Mouse (Mus musculus): ENCODE measurements around the gene C1ra. TPM values are rescaled to one million over a fixed set of nuclear protein-coding genes. Genes with fewer than 3 reads are reported as not detected.
A peak's percentile ranks its signal among the peaks of the same experiment; 100 is the strongest.
"Not testable (repeated sequence)": the region's sequence is repeated elsewhere in the genome, so short reads cannot be mapped to it uniquely, and the experiment has no call there.

C1ra gene
- polyA plus RNA-seq, 1 experiment from 2014 or later: 2.8 TPM

DNA sequence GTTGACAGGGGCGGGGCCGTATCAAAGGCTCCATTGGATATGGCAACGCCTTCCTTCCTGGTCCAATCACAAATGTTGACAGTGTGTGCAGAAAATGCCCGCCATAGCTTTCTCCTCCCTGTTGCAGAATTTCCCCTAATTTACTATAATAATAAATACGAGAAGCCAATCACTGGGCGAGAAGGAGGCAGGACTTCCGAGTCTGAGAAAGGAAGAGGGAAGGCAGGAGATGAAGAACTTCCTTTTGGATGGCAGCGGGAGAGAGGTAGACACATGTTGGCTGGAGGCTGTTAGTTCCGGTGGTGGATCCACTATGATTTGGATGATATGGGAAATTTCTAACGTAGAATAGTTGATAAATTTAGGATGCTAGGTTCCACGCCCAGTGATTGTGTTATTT lies 37.6 kb upstream of the C1ra start:
- Histone ChIP-seq H3K36me3 (ENCODE audit: control insufficient read depth, insufficient read depth, low read length) (no peaks in the 10 kb centered on the region), H3K27ac (ENCODE audit: low read depth, low read length) (no peak overlapping the region), H3K4me2 (no peak overlapping the region), H3K9ac (ENCODE audit: low read depth, low read length) (no peak overlapping the region), H3K27me3 (replicated peaks; ENCODE audit: control insufficient read depth, insufficient read depth, low read length) (no peaks in the 10 kb centered on the region), H3K4me3 (ENCODE audit: low read depth, low read length) (no peak overlapping the region), H3K9me3 (ENCODE audit: control insufficient read depth, low read length) (no peaks in the 10 kb centered on the region), H3K4me1 (replicated peaks; ENCODE audit: control insufficient read depth, insufficient read depth, low read length) (peaks cover 24% of the 10 kb centered on the region)
- no peak for ATAC-seq (replicated peaks; ENCODE audit: low FRiP score)
- WGBS: 76% methylated on average over 11 of the region's 11 CpGs
- DNase-seq (ENCODE audit: low spot score): no peak

DNA sequence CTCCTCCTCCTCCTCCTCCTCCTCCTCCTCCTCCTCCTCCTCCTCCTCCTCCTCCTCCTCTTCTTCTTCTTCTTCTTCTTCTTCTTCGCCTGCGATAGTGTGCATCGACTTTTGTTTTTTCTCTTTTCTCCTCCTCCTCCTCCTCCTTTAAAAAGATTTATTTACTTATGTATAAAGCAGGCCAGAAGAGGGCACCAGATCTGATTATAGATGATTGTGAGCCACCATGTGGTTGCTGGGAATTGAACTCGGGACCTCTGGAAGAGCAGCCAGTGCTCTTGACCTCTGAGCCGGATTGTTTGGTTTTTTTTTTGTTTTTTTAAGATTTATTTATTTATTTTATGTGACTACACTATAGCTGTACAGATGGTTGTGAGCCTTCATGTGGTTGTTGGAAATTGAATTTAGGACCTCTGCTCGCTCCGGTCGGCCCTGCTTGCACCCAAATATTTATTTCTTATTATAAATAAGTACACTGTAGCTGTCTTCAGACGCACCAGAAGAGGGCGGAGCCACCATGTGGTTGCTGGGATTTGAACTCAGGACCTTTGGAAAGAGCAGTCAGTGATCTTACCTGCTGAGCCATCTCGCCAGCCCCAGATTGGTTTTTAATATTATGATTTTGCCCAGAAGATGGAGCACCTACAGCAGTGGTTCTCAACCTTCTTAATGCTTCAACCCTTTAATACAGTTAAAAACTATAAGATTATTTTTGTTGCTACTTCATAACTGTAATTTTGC lies 36.7 kb upstream of the C1ra start:
- not testable (repeated sequence) for H3K4me2 ChIP-seq
- H3K4me1 ChIP-seq (replicated peaks; ENCODE audit: control insufficient read depth, insufficient read depth, low read length): peaks cover 24% of the 10 kb centered on the region
- 84% methylated on average over 8 of the region's 11 CpGs for WGBS

DNA sequence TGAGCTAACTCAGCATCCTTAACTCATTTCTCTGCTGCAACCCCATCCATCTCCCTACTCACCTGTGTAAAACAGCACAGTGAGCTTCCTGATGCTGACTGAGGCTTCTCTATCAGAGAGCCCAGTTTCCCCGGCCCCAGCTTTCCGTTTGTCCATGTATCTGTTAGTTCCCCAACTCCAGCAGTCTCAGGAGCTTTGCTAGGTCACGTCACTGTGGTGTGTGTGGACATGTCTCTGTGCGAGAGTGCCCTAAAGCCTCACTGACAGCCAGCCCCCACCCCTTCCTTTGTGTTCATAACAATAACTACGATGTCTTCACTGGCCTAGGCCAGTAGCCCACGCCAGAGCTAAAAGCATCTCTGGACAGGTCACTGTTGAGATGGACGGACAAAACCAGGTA lies 36.0 kb upstream of the C1ra start:
- 81% methylated on average over 7 of the region's 7 CpGs for WGBS
- Histone ChIP-seq H3K9me3 (ENCODE audit: control insufficient read depth, low read length) (no peaks in the 10 kb centered on the region), H3K4me1 (replicated peaks; ENCODE audit: control insufficient read depth, insufficient read depth, low read length) (peaks cover 19% of the 10 kb centered on the region), H3K4me3 (ENCODE audit: low read depth, low read length) (no peak overlapping the region), H3K4me2 (peak overlapping the region; percentile 35; the same call in 1 of the 2 replicates), H3K27me3 (replicated peaks; ENCODE audit: control insufficient read depth, insufficient read depth, low read length) (no peaks in the 10 kb centered on the region), H3K27ac (ENCODE audit: low read depth, low read length) (no peak overlapping the region), H3K9ac (ENCODE audit: low read depth, low read length) (no peak overlapping the region), H3K36me3 (ENCODE audit: control insufficient read depth, insufficient read depth, low read length) (no peaks in the 10 kb centered on the region)
- DNase-seq (ENCODE audit: low spot score) (no peak), ATAC-seq (replicated peaks; ENCODE audit: low FRiP score) (no peak)

More for the DNA sequence above, 36.7 kb upstream of the C1ra start:
- H3K9ac ChIP-seq (ENCODE audit: low read depth, low read length); H3K27ac ChIP-seq (ENCODE audit: low read depth, low read length); H3K4me3 ChIP-seq (ENCODE audit: low read depth, low read length); H3K27me3 ChIP-seq (replicated peaks; ENCODE audit: control insufficient read depth, insufficient read depth, low read length); ATAC-seq (replicated peaks; ENCODE audit: low FRiP score); H3K9me3 ChIP-seq (ENCODE audit: control insufficient read depth, low read length); H3K36me3 ChIP-seq (ENCODE audit: control insufficient read depth, insufficient read depth, low read length); DNase-seq (ENCODE audit: low spot score): not testable (repeated sequence)

DNA sequence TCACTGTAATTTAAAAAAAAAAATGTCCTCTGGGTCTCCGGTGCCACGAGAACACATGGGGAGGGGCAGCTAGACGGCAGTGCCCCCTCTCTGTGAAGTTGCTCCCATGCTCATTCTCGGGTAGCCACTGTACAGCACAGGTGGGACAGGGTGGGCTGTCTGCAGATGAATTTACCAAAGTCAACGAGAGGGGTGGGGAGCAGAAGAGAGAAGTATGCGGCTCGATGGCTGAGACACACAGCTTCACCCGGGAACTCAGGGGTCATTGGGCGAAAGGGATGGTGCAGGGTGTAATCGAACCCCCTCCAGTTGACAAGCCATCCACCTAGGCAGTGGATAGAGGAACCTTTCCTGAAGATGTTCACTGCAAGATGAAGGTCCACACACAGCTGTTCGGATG lies 35.4 kb upstream of the C1ra start:
- WGBS: 78% methylated on average over 11 of the region's 11 CpGs
- no peak overlapping the region for H3K9ac ChIP-seq (ENCODE audit: low read depth, low read length)
- DNase-seq (ENCODE audit: low spot score) (no peak), ATAC-seq (replicated peaks; ENCODE audit: low FRiP score) (no peak)
- H3K36me3 ChIP-seq (ENCODE audit: control insufficient read depth, insufficient read depth, low read length): no peaks in the 10 kb centered on the region
- no peaks in the 10 kb centered on the region for H3K27me3 ChIP-seq (replicated peaks; ENCODE audit: control insufficient read depth, insufficient read depth, low read length)
- H3K9me3 ChIP-seq (ENCODE audit: control insufficient read depth, low read length): no peaks in the 10 kb centered on the region
- H3K4me3 ChIP-seq (ENCODE audit: low read depth, low read length): no peak overlapping the region
- H3K4me2 ChIP-seq: no peak overlapping the region
- peaks cover 15% of the 10 kb centered on the region for H3K4me1 ChIP-seq (replicated peaks; ENCODE audit: control insufficient read depth, insufficient read depth, low read length)
- H3K27ac ChIP-seq (ENCODE audit: low read depth, low read length): no peak overlapping the region

DNA sequence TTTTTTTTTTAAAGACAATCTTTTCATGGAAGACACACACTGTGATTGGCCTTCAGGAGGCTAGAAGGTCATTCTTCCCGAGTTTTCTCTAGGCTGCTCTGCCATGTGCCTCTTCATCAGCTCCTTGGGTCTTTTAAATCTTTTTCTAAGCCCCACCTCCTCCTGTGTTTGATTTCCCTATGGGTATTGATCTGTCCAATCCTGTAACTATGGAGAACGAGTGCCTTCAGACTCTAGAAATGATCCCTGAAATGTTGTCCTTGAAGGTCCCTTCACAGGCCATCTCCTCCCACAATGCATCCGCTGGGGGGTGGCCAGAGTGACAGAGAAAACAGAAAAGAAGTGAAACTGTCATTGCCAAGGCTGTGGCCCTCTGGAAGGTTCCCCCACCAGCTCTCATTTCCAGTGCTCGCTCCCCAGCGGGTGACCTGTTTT lies 35.0 kb upstream of the C1ra start:
- Histone ChIP-seq H3K9ac (ENCODE audit: low read depth, low read length) (no peak overlapping the region), H3K9me3 (ENCODE audit: control insufficient read depth, low read length) (no peaks in the 10 kb centered on the region), H3K36me3 (ENCODE audit: control insufficient read depth, insufficient read depth, low read length) (no peaks in the 10 kb centered on the region), H3K4me3 (ENCODE audit: low read depth, low read length) (no peak overlapping the region), H3K4me1 (replicated peaks; ENCODE audit: control insufficient read depth, insufficient read depth, low read length) (peaks cover 15% of the 10 kb centered on the region), H3K27ac (ENCODE audit: low read depth, low read length) (0 out of 2 replicates have a peak overlapping the region, but pooled peaks have one; percentile 1), H3K4me2 (no peak overlapping the region), H3K27me3 (replicated peaks; ENCODE audit: control insufficient read depth, insufficient read depth, low read length) (no peaks in the 10 kb centered on the region)
- ATAC-seq (replicated peaks; ENCODE audit: low FRiP score): no peak
- DNase-seq (ENCODE audit: low spot score): no peak
- WGBS: 58% methylated on average over 5 of the region's 5 CpGs

DNA sequence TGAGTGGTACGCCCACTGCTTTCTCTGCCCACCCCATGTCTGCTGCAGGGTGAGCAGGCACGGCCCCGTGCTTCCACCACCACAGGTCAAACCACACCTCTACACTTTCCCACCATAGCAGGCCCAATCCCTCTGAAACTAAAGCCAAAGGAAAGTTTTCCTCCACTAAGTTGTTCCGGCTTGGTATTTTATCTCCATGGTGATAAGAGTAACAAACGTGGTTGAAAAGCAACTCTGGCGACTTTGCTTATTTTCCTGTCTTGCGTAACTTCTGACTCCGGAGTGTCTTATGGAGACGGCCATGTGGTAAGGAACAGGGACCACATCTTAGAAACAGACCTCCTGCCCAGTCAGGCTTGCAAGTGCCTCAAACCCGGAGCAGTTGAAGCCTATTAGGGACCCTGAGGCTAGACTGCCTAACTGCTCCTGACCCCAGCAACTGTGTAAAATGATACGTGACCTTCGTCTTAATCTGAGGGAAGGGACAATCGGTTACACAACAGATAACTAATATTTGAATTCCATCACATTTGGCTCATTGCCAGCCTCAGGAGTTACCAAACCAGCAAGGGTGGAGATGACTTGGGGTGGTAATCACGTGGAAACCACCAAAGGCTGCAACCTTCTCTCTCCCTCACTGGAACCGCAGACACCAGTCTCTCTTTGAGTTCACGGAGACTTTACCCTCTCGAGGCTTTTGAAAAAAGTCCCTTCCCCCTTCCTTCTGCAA lies 34.1 kb upstream of the C1ra start:
- H3K4me1 ChIP-seq (replicated peaks; ENCODE audit: control insufficient read depth, insufficient read depth, low read length): peaks cover 12% of the 10 kb centered on the region
- WGBS: 47% methylated on average over 17 of the region's 17 CpGs
- H3K4me2 ChIP-seq: no peak overlapping the region
- no peak for DNase-seq (ENCODE audit: low spot score)
- H3K9ac ChIP-seq (ENCODE audit: low read depth, low read length): no peak overlapping the region
- no peaks in the 10 kb centered on the region for H3K36me3 ChIP-seq (ENCODE audit: control insufficient read depth, insufficient read depth, low read length)
- no peak overlapping the region for H3K4me3 ChIP-seq (ENCODE audit: low read depth, low read length)
- no peaks in the 10 kb centered on the region for H3K9me3 ChIP-seq (ENCODE audit: control insufficient read depth, low read length)
- ATAC-seq (replicated peaks; ENCODE audit: low FRiP score): no peak
- H3K27me3 ChIP-seq (replicated peaks; ENCODE audit: control insufficient read depth, insufficient read depth, low read length): no peaks in the 10 kb centered on the region
- H3K27ac ChIP-seq (ENCODE audit: low read depth, low read length): 0 out of 2 replicates have a peak overlapping the region, but pooled peaks have one; percentile 1

DNA sequence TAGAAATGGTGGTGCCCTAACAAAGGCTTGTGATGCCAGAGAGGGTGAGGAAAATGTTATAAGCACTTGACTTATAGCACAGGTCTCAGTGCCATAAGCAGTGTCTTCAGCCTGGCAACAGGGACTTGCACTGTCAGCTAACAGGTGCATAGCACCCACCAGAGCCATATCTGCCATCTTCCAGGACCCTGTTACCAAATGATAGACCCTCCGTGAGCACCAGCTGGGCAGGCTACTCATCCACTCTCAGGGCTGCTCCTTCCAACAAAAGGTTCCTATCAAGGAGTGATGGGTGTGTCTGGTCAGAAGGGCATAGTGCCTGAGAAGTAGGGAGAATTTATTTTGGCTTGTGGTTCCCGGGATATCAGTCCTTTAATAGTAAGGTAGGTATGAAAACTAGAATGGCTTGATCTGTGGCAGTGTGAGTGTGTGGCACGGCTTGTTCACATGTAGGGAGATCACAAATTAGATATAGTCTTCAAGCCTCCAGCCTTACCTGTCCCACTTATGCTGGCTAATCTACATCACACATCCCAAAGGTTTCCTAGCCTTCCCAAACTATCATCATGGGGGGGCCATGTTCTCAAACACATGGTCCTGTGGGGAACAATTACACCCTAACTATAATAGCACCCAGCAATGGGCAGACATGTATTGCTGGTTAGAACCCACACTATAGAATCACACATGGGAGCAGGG lies 33.2 kb upstream of the C1ra start:
- H3K27ac ChIP-seq (ENCODE audit: low read depth, low read length): no peak overlapping the region

DNA sequence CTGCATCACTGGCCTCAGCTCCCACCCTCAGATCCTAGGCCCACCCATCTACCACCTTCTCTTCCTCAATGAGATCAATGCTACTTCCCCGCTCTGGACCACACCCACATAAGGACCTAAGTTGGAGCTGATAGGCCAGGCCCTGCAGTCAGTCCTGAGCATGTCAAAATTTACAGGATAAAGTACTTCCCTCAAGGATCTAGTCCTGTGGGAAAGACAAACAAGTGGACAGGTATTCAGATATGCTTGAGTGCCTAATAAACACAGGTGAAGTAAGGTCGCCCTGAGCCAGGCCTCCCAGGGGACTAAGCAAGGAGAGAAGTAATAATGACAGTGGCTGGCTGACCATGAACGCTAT lies 32.7 kb upstream of the C1ra start:
- DNase-seq (ENCODE audit: low spot score): no peak
- H3K4me3 ChIP-seq (ENCODE audit: low read depth, low read length): no peak overlapping the region
- H3K4me2 ChIP-seq: no peak overlapping the region
- H3K27ac ChIP-seq (ENCODE audit: low read depth, low read length): no peak overlapping the region
- H3K9me3 ChIP-seq (ENCODE audit: control insufficient read depth, low read length): no peaks in the 10 kb centered on the region
- no peaks in the 10 kb centered on the region for H3K27me3 ChIP-seq (replicated peaks; ENCODE audit: control insufficient read depth, insufficient read depth, low read length)
- no peaks in the 10 kb centered on the region for H3K36me3 ChIP-seq (ENCODE audit: control insufficient read depth, insufficient read depth, low read length)
- no peak for ATAC-seq (replicated peaks; ENCODE audit: low FRiP score)
- H3K9ac ChIP-seq (ENCODE audit: low read depth, low read length): no peak overlapping the region
- peaks cover 7% of the 10 kb centered on the region; the same call in 1 of the 2 replicates for H3K4me1 ChIP-seq (replicated peaks; ENCODE audit: control insufficient read depth, insufficient read depth, low read length)
- WGBS: 75% methylated on average over 3 of the region's 3 CpGs

More for the DNA sequence above, 33.2 kb upstream of the C1ra start:
- no peaks in the 10 kb centered on the region for H3K27me3 ChIP-seq (replicated peaks; ENCODE audit: control insufficient read depth, insufficient read depth, low read length)
- WGBS: 77% methylated on average over 3 of the region's 3 CpGs
- no peak overlapping the region for H3K4me3 ChIP-seq (ENCODE audit: low read depth, low read length)
- H3K9me3 ChIP-seq (ENCODE audit: control insufficient read depth, low read length): no peaks in the 10 kb centered on the region
- H3K9ac ChIP-seq (ENCODE audit: low read depth, low read length): no peak overlapping the region
- peaks cover 7% of the 10 kb centered on the region; the same call in 1 of the 2 replicates for H3K4me1 ChIP-seq (replicated peaks; ENCODE audit: control insufficient read depth, insufficient read depth, low read length)
- no peaks in the 10 kb centered on the region for H3K36me3 ChIP-seq (ENCODE audit: control insufficient read depth, insufficient read depth, low read length)
- no peak overlapping the region for H3K4me2 ChIP-seq
- ATAC-seq (replicated peaks; ENCODE audit: low FRiP score) (no peak), DNase-seq (ENCODE audit: low spot score) (no peak)
